Mouse (Mus musculus): ENCODE data around the gene Plvap. TPM values are rescaled to one million over a fixed set of nuclear protein-coding genes. Genes with fewer than 3 reads are reported as not detected.
"Not testable (repeated sequence)": the region's sequence is repeated elsewhere in the genome, so short reads cannot be mapped to it uniquely, and the experiment has no call there.

Plvap gene
- polyA plus RNA-seq, 1 experiment: 20.5 TPM

DNA sequence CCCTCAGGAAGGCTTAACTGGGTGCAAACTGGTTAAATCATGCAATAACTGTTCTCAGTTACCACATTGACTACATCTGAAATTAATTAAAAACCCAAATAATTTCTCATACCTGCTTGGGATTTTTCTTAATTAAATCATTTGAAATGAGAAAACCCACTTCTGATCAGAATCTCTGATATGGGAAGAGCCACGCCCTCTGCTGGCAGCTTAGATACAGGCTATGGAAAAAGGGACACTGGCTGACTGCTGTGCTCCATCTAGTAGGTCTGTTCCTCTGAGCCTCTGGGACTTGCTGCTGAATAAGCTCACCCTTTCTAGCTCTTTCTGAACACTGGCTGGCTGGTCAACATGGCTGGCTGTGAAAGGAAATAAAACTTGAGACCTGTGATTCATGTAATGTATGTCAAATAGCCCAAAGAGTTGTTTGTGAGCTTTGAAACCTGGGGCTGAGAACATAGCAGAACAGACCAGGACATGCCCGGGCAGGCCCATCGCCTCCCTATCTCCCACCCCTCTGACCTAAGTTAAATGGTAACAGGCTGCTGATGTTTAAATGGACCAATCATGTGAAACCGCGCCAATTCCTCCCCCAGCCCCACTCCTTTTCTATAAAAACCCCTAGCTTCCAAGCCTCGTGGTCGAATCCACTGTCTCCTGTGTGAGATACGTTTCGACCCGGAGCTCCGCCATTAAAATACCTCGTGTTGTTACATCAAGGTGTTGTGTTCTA lies 19.3 kb upstream of the Plvap start:
- H3K4me3 ChIP-seq (replicated peaks; ENCODE audit: control insufficient read depth, low read depth, low read length); H3K27ac ChIP-seq (ENCODE audit: control insufficient read depth, insufficient read depth, low read depth, low read length, poor library complexity); H3K4me1 ChIP-seq (ENCODE audit: control insufficient read depth, insufficient read depth, low read length): not testable (repeated sequence)
- peak; percentile 42; the same call in 1 of the 2 replicates for TF ChIP-seq CTCF (IDR thresholded peaks at IDR 0.05; ENCODE audit: control insufficient read depth, insufficient read depth, low read length)
- WGBS: 73% methylated on average over 6 of the region's 12 CpGs

DNA sequence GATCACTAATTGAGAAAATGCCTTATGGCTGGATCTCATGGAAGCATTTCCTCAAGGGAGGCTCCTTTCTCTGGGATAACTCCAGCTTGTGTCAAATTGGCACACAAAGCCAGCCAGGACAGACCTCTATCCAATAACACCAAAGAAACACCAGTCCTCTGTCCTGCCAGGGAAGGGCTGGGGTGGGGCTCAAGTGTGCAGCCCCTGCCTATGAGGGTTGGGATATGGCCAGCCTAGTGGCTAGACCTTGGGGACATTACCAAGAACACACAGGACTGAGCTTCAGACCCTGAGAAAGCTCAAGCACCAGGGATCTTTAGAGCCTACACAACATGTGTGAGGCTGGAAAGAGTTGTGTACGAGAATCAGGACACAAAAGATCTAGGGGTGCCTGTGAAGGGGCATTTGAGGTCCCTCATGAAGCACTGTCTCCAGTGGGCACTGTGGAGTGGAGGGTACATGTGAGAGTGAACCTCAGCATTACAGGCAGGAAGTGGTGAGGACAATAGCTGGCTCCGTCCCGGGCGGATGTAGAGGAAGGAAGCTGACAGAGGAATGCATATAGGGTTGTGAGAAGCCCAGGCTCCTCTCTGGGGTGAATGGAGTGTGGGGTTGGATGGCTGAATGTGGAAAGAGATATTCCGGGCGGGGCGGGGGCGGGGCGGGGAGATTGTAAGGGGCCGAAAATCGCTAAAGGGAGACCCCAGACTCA lies 17.0 kb upstream of the Plvap start:
- H3K4me1 ChIP-seq (ENCODE audit: control insufficient read depth, insufficient read depth, low read length): peaks cover 2% of the 10 kb centered on the region
- TF ChIP-seq CTCF (IDR thresholded peaks at IDR 0.05; ENCODE audit: control insufficient read depth, insufficient read depth, low read length): no peak
- no peak for TF ChIP-seq POLR2A (IDR thresholded peaks at IDR 0.05; ENCODE audit: borderline replicate concordance, control insufficient read depth, low read depth, low read length)
- 0 out of 2 replicates have a peak overlapping the region, but pooled peaks have one; percentile 19 for H3K27ac ChIP-seq (ENCODE audit: control insufficient read depth, insufficient read depth, low read depth, low read length, poor library complexity)
- H3K4me3 ChIP-seq (replicated peaks; ENCODE audit: control insufficient read depth, low read depth, low read length): no peak overlapping the region
- WGBS: 2% methylated on average over 11 of the region's 11 CpGs

DNA sequence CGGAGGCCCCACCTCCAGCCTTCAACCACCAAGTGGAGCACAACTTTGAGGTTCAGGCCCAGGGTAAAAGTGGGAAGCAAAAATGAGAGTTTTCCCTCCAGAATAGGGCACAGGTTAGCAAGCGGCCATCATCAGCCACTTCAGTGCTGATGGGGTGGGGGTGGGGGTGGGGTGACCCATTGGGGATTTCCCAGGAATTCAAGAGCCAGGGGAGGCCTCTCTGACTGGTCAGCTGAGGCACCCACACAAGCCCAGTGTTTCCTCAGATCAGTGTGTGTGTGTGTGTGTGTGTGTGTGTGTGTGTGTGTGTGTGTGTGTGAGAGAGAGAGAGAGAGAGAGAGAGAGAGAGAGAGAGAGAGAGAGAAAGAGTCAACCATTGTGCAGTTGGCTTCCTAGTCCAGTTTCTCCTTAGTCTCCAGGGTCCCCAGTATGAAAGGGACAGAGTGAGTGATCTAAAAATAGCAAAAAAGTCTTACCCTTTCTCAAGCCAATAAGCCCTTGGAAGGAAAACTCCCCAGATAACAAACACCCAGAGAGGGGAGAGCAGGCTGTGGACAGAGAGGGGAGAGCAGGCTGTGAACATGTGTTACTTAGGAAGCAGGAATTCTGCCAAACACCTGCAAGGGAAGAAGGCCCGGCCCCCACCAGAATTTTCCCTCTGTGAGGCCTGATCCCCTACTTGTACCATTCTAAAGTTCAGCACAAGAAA lies 15.8 kb upstream of the Plvap start:
- Histone ChIP-seq H3K27ac (ENCODE audit: control insufficient read depth, insufficient read depth, low read depth, low read length, poor library complexity) (no peak overlapping the region), H3K4me1 (ENCODE audit: control insufficient read depth, insufficient read depth, low read length) (peaks cover 2% of the 10 kb centered on the region), H3K4me3 (replicated peaks; ENCODE audit: control insufficient read depth, low read depth, low read length) (no peak overlapping the region)
- WGBS: 63% methylated on average over 3 of the region's 3 CpGs
- TF ChIP-seq CTCF (IDR thresholded peaks at IDR 0.05; ENCODE audit: control insufficient read depth, insufficient read depth, low read length) (no peak), POLR2A (IDR thresholded peaks at IDR 0.05; ENCODE audit: borderline replicate concordance, control insufficient read depth, low read depth, low read length) (no peak)

DNA sequence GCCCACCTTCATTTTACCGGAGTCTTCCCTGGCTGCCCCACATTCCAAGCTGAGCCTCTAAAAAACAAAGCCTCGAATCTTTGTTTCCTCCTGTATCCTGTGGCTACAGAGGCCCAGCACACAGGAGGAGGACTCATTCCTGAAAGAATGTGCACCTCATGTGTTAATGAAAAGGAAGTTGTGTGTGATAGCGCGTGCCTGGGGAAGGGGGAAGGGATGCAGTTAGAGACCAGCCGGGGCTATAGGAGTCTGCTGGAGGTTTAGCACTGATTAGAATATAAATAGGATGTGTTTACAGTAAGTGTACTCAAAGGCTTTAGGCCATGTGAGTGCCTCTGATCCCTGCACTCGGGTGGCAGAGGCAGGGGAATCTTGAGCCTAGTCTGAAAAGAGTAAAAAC lies 14.7 kb upstream of the Plvap start:
- H3K27ac ChIP-seq (ENCODE audit: control insufficient read depth, insufficient read depth, low read depth, low read length, poor library complexity): no peak overlapping the region
- H3K4me1 ChIP-seq (ENCODE audit: control insufficient read depth, insufficient read depth, low read length): peaks cover 2% of the 10 kb centered on the region
- TF ChIP-seq POLR2A (IDR thresholded peaks at IDR 0.05; ENCODE audit: borderline replicate concordance, control insufficient read depth, low read depth, low read length) (no peak), CTCF (IDR thresholded peaks at IDR 0.05; ENCODE audit: control insufficient read depth, insufficient read depth, low read length) (no peak)
- 36% methylated on average over 6 of the region's 6 CpGs for WGBS
- no peak overlapping the region for H3K4me3 ChIP-seq (replicated peaks; ENCODE audit: control insufficient read depth, low read depth, low read length)

DNA sequence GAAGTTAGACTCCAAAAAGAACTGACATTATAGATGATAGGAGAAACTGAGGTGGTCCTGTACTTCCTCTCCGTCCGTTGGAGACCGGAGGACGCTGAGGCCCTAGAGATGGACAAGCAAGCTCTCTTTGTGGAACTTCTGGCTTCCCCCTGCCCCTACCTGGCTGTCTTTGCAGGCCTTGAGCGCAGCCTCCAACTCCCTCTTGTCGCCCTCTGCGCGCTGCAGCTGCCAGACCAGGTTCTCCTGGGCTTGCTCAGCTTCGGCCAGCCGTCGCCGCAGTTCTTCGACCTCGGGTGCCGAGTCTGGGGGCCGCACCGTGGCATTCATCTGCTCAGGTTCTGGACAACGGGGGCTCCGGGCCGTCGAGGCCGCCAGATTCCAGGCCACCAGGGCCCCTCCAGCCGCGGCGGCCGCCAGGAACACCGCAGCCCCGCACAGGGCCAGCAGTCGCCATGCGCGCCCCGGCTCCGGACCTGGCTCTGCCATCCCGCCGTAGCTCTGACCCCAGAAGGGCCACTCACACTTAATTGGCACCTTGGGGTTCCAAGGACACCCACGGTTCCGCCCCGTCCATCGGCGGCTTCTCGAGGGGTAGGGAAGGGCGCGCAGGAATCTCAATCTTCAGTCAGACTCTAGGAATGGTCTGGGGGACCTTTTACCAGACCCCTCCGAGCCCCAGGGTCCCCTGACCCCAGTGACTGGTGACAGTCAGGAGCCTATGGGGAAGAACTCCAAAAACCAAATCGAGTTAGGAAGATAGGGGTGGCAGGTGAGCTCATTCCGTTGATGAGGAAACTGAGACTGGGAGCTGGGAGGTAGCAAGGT lies 13.9 kb upstream of the Plvap start, which contains the start of gene Ccdc194:
Gene Ccdc194 (minus strand): TSS at position 486 of the 825 bp plus-strand sequence.
- H3K27ac ChIP-seq (ENCODE audit: control insufficient read depth, insufficient read depth, low read depth, low read length, poor library complexity): no peak within 1 kb of the TSS
- no peak for TF ChIP-seq POLR2A (IDR thresholded peaks at IDR 0.05; ENCODE audit: borderline replicate concordance, control insufficient read depth, low read depth, low read length)
- TF ChIP-seq CTCF (IDR thresholded peaks at IDR 0.05; ENCODE audit: control insufficient read depth, insufficient read depth, low read length): no peak

DNA sequence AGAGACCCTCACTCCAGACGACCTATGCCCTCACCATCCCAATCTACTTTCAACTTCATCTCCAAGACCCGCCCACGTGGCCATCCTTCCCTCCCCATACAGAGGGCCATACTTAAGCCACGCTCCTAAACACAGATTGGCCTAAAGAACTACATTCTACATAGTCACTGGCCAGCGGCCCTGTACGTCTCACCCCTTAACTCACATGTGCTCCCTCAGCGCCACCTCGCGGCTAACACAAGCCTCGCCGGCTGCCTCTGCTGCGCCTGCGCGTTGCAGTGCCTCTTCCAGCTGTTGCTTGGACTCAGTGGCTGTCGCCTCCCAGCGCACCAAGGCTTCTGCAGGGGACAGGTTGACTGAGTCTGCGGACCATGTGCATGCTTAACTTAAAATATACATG lies 10.1 kb upstream of the Plvap start:
- WGBS: 3% methylated on average over 17 of the region's 17 CpGs
- Histone ChIP-seq H3K4me3 (replicated peaks; ENCODE audit: control insufficient read depth, low read depth, low read length) (no peak overlapping the region), H3K27ac (ENCODE audit: control insufficient read depth, insufficient read depth, low read depth, low read length, poor library complexity) (no peak overlapping the region), H3K4me1 (ENCODE audit: control insufficient read depth, insufficient read depth, low read length) (no peaks in the 10 kb centered on the region; the same call in 1 of the 2 replicates)
- TF ChIP-seq CTCF (IDR thresholded peaks at IDR 0.05; ENCODE audit: control insufficient read depth, insufficient read depth, low read length): peak; percentile 92
- TF ChIP-seq POLR2A (IDR thresholded peaks at IDR 0.05; ENCODE audit: borderline replicate concordance, control insufficient read depth, low read depth, low read length): no peak

More for the DNA sequence above, 13.9 kb upstream of the Plvap start, which contains the start of gene Ccdc194:
- 83% methylated on average over 46 of the region's 46 CpGs for WGBS
- Histone ChIP-seq H3K4me3 (replicated peaks; ENCODE audit: control insufficient read depth, low read depth, low read length) (no peak within 1 kb of the TSS), H3K4me1 (ENCODE audit: control insufficient read depth, insufficient read depth, low read length) (peaks cover 2% of the 10 kb centered on the region)

DNA sequence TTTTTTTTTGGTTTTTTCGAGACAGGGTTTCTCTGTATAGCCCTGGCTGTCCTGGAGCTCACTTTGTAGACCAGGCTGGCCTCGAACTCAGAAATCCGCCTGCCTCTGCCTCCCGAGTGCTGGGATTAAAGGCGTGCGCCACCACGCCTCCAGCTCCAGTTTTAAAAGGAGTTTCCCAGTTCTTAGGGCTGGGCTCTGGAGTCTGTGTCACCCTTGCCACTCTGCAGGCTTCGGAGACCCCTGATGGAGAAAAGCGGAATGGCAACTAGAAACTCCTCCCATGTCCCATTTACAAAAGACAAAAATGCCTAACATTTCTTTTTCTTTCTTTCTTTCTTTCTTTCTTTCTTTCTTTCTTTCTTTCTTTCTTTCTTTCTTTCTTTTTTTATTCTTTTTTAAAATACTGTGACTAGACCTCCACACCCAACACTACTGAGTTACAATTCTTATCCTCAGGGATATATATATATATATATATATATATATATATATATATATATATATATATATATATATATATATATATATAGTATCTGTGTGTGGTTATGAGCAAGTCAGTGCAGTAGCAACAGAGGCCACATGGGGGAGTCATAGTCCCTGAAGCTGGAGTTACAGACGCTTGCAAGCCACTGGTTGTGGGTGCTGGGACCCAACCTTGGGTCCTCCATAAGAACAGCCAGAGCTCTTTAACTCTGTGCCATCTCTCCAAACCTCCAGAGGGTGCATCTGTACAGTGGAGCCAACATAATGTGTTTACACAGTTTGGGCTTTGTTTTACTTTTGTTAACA lies 7.7 kb upstream of the Plvap start:
- not testable (repeated sequence) for H3K4me3 ChIP-seq (replicated peaks; ENCODE audit: control insufficient read depth, low read depth, low read length); H3K4me1 ChIP-seq (ENCODE audit: control insufficient read depth, insufficient read depth, low read length); H3K27ac ChIP-seq (ENCODE audit: control insufficient read depth, insufficient read depth, low read depth, low read length, poor library complexity)
- peak; percentile 43 for TF ChIP-seq CTCF (IDR thresholded peaks at IDR 0.05; ENCODE audit: control insufficient read depth, insufficient read depth, low read length)
- WGBS: 13% methylated on average over 10 of the region's 10 CpGs

Data from bone marrow, adult 2 months (tissue).